12 mouse cellular contexts compared by ENCODE assay signal in genomic region chr16:12234289-12234688, GRCm38 (mm10).
DNase-seq lines count a peak whose midpoint lies in the region; ATAC-seq and TF ChIP-seq lines count a peak whose summit lies in the region.
"Had no signal": no experiment of that assay in that cellular context is flagged by ENCODE, and none has a peak within 500 bp of the region (broad histone marks: within the 10 kb centered on the region; RNA-seq: fewer than 3 reads in every experiment).

No protein-coding gene starts in this region.

- no peaks in the 10 kb centered on the region for H3K36me3 ChIP-seq in heart, embryonic 13.5 days
- no peaks in the 10 kb centered on the region for H3K36me3 ChIP-seq in liver, embryonic 13.5 days

- 50% methylated on average over 2 of the region's 2 CpGs for WGBS in heart, embryonic 13.5 days
- WGBS in liver, embryonic 13.5 days (ENCODE audit: insufficient replicate concordance): 40% methylated on average over 2 of the region's 2 CpGs

- no peak for DNase-seq in heart, adult 11 months
- peak; percentile 24 for DNase-seq in adrenal gland, postnatal 14 days
- DNase-seq in heart, postnatal 4 days: peak; percentile 4
- no peak for DNase-seq in liver, embryonic 13.5 days
- DNase-seq in gastrocnemius, adult 2 months: no peak
- DNase-seq: cerebellum, postnatal 25 days; forebrain, postnatal 0 days; spleen, adult 18-20 months had no signal

- no peak overlapping the region for H3K4me2 ChIP-seq in heart, embryonic 13.5 days
- H3K4me2 ChIP-seq in liver, embryonic 13.5 days: no peak overlapping the region

- no peak overlapping the region for H3K4me3 ChIP-seq in heart, embryonic 13.5 days
- no peak overlapping the region for H3K4me3 ChIP-seq in liver, embryonic 13.5 days (replicated peaks)
- no peak overlapping the region for H3K4me3 ChIP-seq in gastrocnemius, adult 2 months
- H3K4me3 ChIP-seq: megakaryocyte, embryonic 14.5 days had no signal

- TF ChIP-seq CTCF in gastrocnemius, adult 2 months (IDR thresholded peaks at IDR 0.05): no peak

- H3K9me3 ChIP-seq in heart, embryonic 13.5 days: no peaks in the 10 kb centered on the region
- no peaks in the 10 kb centered on the region for H3K9me3 ChIP-seq in liver, embryonic 13.5 days (replicated peaks)

- no peaks in the 10 kb centered on the region for H3K27me3 ChIP-seq in heart, embryonic 13.5 days (replicated peaks)
- H3K27me3 ChIP-seq in liver, embryonic 13.5 days: no peaks in the 10 kb centered on the region
- H3K27me3 ChIP-seq: megakaryocyte, embryonic 14.5 days had no signal

- intact Hi-C loops in gastrocnemius, adult 2 months (cut with DNase I): no loop called here

- H3K9ac ChIP-seq in heart, embryonic 13.5 days: no peak overlapping the region
- no peak overlapping the region for H3K9ac ChIP-seq in liver, embryonic 13.5 days
- H3K9ac ChIP-seq: forebrain, postnatal 0 days had no signal

- ATAC-seq in heart, embryonic 13.5 days (ENCODE audit: extremely low read depth, insufficient number of reproducible peaks, low FRiP score, low TSS enrichment): peak; percentile 31; the same call in 1 of the 2 replicates
- ATAC-seq in liver, embryonic 13.5 days (ENCODE audit: low read depth): 0 out of 2 replicates have a peak, but pooled peaks have one; percentile 20
- ATAC-seq in megakaryocyte-erythroid progenitor cell, adult 5-6 weeks (replicated peaks; ENCODE audit: low FRiP score, low TSS enrichment, poor library complexity, severe bottlenecking): no peak
- ATAC-seq: CD4-positive, CD25-positive, alpha-beta regulatory T cell, adult 4 months; forebrain, postnatal 0 days had no signal

- peaks cover 8% of the 10 kb centered on the region; the same call in 1 of the 2 replicates for H3K4me1 ChIP-seq in heart, embryonic 13.5 days
- H3K4me1 ChIP-seq in liver, embryonic 13.5 days (replicated peaks): no peaks in the 10 kb centered on the region

- peak overlapping the region; percentile 3; the same call in 1 of the 2 replicates for H3K27ac ChIP-seq in heart, embryonic 13.5 days (replicated peaks)
- no peak overlapping the region for H3K27ac ChIP-seq in liver, embryonic 13.5 days
- no peak overlapping the region for H3K27ac ChIP-seq in gastrocnemius, adult 2 months

Comparison
In these comparisons a context has a peak if more than half of its experiments do, and no peak if none do; other contexts are left out.
1. DNase-seq: peak in adrenal gland, postnatal 14 days (single experiment) and heart, postnatal 4 days (single experiment); none in heart, adult 11 months (single experiment), liver, embryonic 13.5 days (single experiment) and gastrocnemius, adult 2 months (single experiment).